Mouse (Mus musculus) neural tube, embryonic 15.5 days (tissue): ENCODE data around the gene Dnmt1. TPM values are rescaled to one million over a fixed set of nuclear protein-coding genes. Genes with fewer than 3 reads are reported as not detected.
A peak's percentile ranks its signal among the peaks of the same experiment; 100 is the strongest.

ENCODE experiments used
- ATAC-seq: fragments of 200-750 bp; cut with Nextera tagmentation; 2 replicates; pipeline ENCODE4 v1.8.0; 2017; ENCODE audit warnings: mild to moderate bottlenecking, moderate TSS enrichment, moderate library complexity; ENCODE audit not compliant: low FRiP score
- H3K27ac ChIP-seq: fragments of 300-500 bp; sonication (generic); replicated peaks from 2 replicates; pipeline ENCODE4 v1.5.1; 2015; ENCODE audit warnings: mild to moderate bottlenecking, inconsistent platforms
- H3K27me3 ChIP-seq: fragments of 300-500 bp; sonication (generic); replicated peaks from 2 replicates; pipeline ENCODE4 v1.6.1; 2015; ENCODE audit warnings: inconsistent platforms
- H3K36me3 ChIP-seq: fragments of 300-500 bp; sonication (generic); 2 replicates; pipeline ENCODE4 v1.6.1; 2015; ENCODE audit warnings: inconsistent platforms
- H3K4me1 ChIP-seq: fragments of 300-500 bp; sonication (generic); 2 replicates; pipeline ENCODE4 v1.6.1; 2015; ENCODE audit warnings: inconsistent platforms
- H3K4me2 ChIP-seq: fragments of 300-500 bp; sonication (generic); 2 replicates; pipeline ENCODE4 v1.6.1; 2015; ENCODE audit warnings: inconsistent platforms, mild to moderate bottlenecking, moderate library complexity
- H3K4me3 ChIP-seq: fragments of 300-500 bp; sonication (generic); replicated peaks from 2 replicates; pipeline ENCODE4 v1.5.1; 2015; ENCODE audit warnings: mild to moderate bottlenecking, inconsistent platforms
- H3K9ac ChIP-seq: fragments of 300-500 bp; sonication (generic); replicated peaks from 2 replicates; pipeline ENCODE4 v1.6.1; 2015; ENCODE audit warnings: mild to moderate bottlenecking, inconsistent platforms
- H3K9me3 ChIP-seq: fragments of 300-500 bp; sonication (generic); replicated peaks from 2 replicates; pipeline ENCODE4 v1.6.1; 2016; ENCODE audit warnings: inconsistent platforms
- WGBS: fragments of 180-500 bp; shearing (Covaris S2); methylation state at CpG from one replicate; pipeline ENCODE4 v1.1.7; 2015; ENCODE audit warnings: mixed read lengths; 5-methylcytosine and 5-hydroxymethylcytosine counted together
- polyA plus RNA-seq: library from polyadenylated mRNA; unstranded; fragments of >200 nt; fragmentation: Nextera tagmentation; extraction: Ambion mirVana; gene quantifications from 2 replicates; pipeline ENCODE4 v1.2.1, GENCODE M21; 2015

Gene Dnmt1
- polyA plus RNA-seq, 1 experiment from 2014 or later = 51.6 TPM

DNA sequence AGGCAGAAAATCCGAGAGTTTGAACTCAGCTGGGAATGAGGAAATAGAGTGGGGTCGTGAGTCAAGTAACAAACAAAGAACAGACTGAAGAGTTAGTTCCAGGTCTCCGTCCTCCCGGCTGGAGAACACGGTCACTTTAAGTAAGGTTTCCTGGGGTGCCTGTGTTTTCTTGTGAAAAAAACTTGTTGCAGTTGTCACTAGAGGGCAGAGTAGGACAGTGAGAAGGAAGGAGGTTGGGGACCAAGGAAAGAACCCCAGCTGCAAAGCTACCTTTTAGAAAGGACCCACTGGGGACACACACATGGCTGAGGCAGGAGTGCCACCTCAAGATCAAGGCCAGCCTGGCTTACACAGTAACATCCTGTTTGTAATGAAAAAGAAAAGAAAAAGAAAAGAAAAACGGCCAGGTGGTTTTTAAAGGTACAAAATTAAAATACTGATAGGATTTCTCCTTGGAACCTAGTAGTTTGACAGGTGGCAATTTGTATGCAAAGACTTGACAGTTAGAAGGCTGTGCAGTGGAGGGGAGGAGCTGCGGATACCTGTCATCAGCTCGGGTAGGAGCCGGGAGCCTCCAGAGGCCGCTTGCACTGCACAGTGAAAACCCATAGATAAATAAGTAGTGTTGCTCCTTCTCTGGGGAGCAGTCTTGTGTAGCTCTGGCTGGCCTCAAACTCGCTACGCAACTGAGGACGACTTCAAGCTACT is 58.1 kb downstream of the Dnmt1 start:
- H3K27me3 ChIP-seq = no peaks in the 10 kb centered on the region
- no peak overlapping the region for H3K9ac ChIP-seq
- no peaks in the 10 kb centered on the region for H3K9me3 ChIP-seq
- 23% methylated on average over 13 of the region's 13 CpGs for WGBS
- peaks cover 22% of the 10 kb centered on the region for H3K36me3 ChIP-seq
- H3K4me2 ChIP-seq = no peak overlapping the region
- no peak for ATAC-seq
- H3K4me3 ChIP-seq = no peak overlapping the region
- H3K27ac ChIP-seq = no peak overlapping the region
- H3K4me1 ChIP-seq = peaks cover 18% of the 10 kb centered on the region

DNA sequence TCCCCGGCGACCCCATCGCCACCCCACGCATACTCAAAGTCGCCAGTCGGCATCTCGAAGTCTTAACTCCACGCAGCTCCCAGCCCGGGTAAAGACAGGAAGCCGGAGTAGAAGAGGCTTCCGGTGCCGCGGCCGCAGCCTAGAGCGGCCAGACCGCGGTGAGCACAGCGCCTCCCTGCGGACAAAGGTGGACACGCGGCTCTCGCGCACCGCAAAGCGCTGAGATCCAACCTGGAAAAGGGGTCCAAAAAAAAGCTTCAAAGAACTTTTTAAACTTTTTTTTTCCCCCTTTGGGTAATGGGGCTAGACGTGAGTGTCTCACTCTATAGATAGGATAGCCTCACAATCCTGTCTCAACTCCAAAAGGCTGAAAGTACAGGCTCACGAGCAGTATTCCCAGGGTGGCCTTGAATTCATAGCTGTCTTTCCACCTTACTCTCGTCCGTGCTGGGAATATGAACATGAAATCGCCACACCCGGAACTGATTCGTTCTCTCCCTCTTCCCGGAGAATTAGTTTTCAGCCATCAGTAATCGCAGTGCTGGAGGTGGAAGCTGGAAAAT is 61.1 kb downstream of the Dnmt1 start, which contains the start of gene Eif3g:
Gene Eif3g (minus strand): TSS at position 113 of the 563 bp plus-strand sequence.
- H3K27me3 ChIP-seq = no peaks in the 10 kb centered on the region
- peak within 1 kb of the TSS; percentile 67 for H3K27ac ChIP-seq
- peaks cover 28% of the 10 kb centered on the region for H3K36me3 ChIP-seq
- peak within 1 kb of the TSS; percentile 98 for H3K4me2 ChIP-seq
- ATAC-seq = peak; percentile 91
- peak within 1 kb of the TSS; percentile 91 for H3K9ac ChIP-seq
- no peaks in the 10 kb centered on the region for H3K9me3 ChIP-seq
- H3K4me1 ChIP-seq = peaks cover 19% of the 10 kb centered on the region
- 6% methylated on average over 34 of the region's 34 CpGs for WGBS
- peak within 1 kb of the TSS; percentile 98 for H3K4me3 ChIP-seq

DNA sequence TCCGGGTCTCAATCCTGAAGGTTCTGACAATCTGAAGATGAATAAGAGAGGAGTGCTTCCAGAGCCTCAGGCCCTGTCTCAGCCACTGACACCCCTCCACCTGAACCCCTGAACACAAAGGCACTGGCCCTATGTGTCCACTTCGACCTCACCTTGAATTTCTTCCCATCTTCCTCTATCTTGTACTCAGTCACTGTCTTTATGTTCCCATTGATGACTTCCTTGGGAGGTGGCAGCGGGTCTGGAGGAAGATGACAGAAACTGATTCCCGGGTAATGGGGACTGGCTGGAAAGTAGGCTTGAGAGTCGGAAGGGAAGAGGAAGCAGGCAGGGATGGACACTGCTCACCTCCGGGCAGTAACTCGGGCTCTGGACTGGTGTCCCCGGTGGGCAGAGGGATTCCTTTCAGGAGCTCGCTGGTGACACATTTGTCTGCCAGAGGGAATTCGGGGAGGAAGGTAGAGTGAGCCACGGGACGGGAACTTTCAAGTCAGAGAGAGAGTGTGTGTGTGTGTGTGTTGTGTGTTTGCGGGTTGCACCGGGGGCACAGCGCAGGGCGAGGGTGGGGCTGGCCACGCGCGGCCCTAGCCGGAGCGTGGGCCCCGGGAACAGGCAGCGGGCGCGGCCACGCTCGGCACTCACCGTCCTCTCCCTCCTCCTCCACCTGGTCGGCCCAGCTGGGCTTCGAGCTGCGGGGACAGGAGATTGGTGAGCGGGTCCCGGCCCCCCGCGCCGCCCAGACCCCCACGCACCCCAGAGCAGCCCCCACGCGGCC is 61.8 kb downstream of the Dnmt1 start:
- peak; percentile 61 for ATAC-seq
- Histone ChIP-seq H3K4me3 (peak overlapping the region; percentile 98), H3K27ac (peak overlapping the region; percentile 67), H3K27me3 (no peaks in the 10 kb centered on the region), H3K9ac (peak overlapping the region; percentile 91), H3K4me2 (peak overlapping the region; percentile 98), H3K9me3 (no peaks in the 10 kb centered on the region), H3K36me3 (peaks cover 35% of the 10 kb centered on the region), H3K4me1 (peaks cover 19% of the 10 kb centered on the region)
- 5% methylated on average over 37 of the region's 39 CpGs for WGBS

DNA sequence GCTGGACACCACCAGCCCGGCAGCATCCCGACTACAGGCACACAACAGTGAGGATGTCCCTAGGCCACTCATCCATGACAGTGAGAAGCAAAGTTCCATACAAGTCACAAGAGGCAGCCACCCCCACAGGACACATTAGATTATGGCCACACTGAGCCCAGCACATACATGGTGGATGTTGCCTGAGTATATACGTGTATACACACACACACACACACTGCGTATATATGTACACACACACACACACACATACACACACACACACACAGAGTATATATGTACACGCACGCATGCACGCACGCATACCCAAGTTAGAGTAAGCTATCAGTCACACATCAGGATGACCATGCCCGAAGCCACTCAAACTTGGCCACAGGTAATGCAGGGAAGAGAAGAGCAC is 64.3 kb downstream of the Dnmt1 start:
- Histone ChIP-seq H3K9me3 (no peaks in the 10 kb centered on the region), H3K4me3 (no peak overlapping the region), H3K36me3 (peaks cover 60% of the 10 kb centered on the region), H3K4me2 (no peak overlapping the region), H3K27ac (no peak overlapping the region), H3K9ac (no peak overlapping the region), H3K4me1 (peaks cover 19% of the 10 kb centered on the region), H3K27me3 (no peaks in the 10 kb centered on the region)
- ATAC-seq = no peak
- WGBS = 95% methylated on average over 9 of the region's 9 CpGs

DNA sequence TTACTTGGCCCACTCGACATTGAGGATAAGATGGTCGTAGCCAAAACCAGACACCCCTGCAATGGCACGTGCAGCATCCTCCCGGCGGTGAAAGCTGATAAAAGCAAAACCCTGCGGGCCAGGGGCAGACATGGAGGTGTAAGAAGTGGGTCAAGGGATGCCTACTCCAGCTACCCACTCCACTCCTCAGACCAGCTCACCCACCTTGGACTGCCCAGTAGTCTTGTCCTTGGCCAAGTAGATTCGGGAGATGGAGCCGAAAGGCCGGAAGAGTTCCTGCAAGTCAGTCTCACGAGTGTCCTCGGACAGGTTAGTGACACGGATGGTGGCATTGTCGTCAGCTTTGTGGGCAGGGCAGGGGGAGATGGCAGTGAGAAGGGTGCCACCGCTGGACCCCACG is 65.1 kb downstream of the Dnmt1 start:
- Histone ChIP-seq H3K9ac (no peak overlapping the region), H3K27me3 (no peaks in the 10 kb centered on the region), H3K4me2 (no peak overlapping the region), H3K27ac (no peak overlapping the region), H3K4me3 (no peak overlapping the region), H3K9me3 (no peaks in the 10 kb centered on the region), H3K4me1 (peaks cover 21% of the 10 kb centered on the region), H3K36me3 (peaks cover 68% of the 10 kb centered on the region)
- no peak for ATAC-seq
- WGBS = 92% methylated on average over 15 of the region's 15 CpGs

DNA sequence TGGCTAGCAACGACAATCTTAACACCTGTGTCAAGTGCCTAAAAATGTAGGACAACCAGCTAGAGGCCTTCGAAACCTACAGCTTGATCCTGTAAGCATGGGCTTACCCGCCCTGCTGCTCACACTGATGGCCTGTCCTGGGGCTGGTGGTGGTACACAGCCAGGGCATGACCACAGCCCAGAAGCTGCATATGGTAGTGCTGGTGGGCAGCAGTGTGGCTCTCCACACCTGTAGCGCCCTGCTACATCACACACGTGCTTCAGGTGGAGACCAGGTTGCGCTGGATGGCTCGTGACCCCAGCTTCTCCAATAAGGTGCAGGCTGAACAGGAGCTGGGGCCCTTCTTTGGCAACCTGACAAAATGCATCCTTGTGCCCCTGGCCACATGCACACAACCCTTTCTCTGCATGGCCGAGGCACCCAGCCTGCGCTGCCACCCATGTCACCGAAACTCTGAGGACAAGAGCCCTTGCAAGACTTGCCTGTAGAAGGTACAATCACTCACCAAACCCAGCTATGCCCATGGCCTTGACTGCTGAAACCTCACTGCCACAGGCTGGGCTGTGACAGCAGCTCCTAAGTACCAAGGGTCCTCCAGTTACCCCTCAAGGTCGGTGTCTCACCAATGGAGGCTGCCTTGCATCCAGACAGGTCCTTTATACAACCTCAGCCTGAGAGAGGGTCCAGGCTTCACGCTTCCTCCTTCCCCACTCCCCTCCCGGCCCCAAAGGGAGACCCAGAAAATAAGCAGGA is 65.9 kb downstream of the Dnmt1 start:
- no peak for ATAC-seq
- WGBS = 89% methylated on average over 13 of the region's 13 CpGs
- Histone ChIP-seq H3K4me3 (no peak overlapping the region), H3K4me2 (no peak overlapping the region), H3K9ac (no peak overlapping the region), H3K36me3 (peaks cover 72% of the 10 kb centered on the region), H3K4me1 (peaks cover 27% of the 10 kb centered on the region), H3K27me3 (no peaks in the 10 kb centered on the region), H3K27ac (no peak overlapping the region), H3K9me3 (no peaks in the 10 kb centered on the region)

DNA sequence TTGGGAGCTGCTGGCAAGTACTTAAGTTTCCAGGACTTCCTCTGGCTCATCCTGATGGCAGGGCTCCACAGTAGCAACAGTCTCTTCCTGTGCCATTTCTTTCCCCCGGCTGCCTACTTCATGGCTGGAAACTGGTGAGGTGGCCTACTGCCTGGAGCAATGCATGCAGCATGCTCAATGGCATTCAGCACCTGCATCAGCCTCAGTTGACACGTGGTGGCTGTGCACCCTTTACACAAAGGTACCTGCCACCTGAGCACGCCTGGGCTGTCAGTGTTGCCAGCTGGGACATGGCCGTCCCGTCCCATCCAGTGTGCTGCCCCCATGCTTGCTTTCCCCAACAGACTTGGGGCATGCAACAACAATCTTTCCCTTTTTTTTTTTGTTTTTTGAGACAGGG is 66.6 kb downstream of the Dnmt1 start:
- Histone ChIP-seq H3K9ac (no peak overlapping the region), H3K4me2 (no peak overlapping the region), H3K9me3 (no peaks in the 10 kb centered on the region), H3K36me3 (peaks cover 72% of the 10 kb centered on the region), H3K27me3 (no peaks in the 10 kb centered on the region), H3K4me3 (no peak overlapping the region), H3K27ac (no peak overlapping the region), H3K4me1 (peaks cover 27% of the 10 kb centered on the region)
- ATAC-seq = no peak
- 75% methylated on average over 5 of the region's 5 CpGs for WGBS

DNA sequence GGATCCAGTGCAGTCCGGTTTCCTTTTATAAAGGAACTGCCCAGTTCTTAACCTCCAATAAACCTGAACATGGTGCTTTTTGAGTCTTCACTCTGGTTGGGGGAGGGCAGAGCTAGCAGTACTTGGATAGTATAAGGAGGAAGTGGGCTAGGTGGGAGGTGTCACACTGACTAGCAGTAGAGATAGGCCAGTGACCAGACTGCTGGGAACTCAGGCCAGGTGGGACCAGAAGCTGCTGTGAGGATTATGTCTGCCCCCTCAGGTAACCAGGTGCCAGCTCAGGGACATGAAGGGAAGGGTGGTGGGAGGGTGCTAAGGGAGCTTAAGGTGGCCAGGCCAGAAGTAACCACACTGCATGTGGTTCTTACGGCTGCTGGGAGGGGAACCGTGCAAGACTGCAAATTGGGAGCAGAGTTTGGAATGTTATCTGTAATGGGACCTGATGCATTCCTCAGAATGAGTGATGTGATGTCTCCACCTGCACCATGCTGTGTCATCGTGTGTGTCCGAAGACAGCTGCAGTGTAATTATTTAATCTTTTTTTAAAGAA is 67.5 kb downstream of the Dnmt1 start:
- H3K9me3 ChIP-seq = no peaks in the 10 kb centered on the region
- no peak overlapping the region for H3K27ac ChIP-seq
- H3K4me3 ChIP-seq = no peak overlapping the region
- no peak for ATAC-seq
- H3K27me3 ChIP-seq = no peaks in the 10 kb centered on the region
- H3K4me2 ChIP-seq = no peak overlapping the region
- H3K9ac ChIP-seq = no peak overlapping the region
- peaks cover 72% of the 10 kb centered on the region for H3K36me3 ChIP-seq
- 78% methylated on average over 5 of the region's 5 CpGs for WGBS
- H3K4me1 ChIP-seq = peaks cover 21% of the 10 kb centered on the region

DNA sequence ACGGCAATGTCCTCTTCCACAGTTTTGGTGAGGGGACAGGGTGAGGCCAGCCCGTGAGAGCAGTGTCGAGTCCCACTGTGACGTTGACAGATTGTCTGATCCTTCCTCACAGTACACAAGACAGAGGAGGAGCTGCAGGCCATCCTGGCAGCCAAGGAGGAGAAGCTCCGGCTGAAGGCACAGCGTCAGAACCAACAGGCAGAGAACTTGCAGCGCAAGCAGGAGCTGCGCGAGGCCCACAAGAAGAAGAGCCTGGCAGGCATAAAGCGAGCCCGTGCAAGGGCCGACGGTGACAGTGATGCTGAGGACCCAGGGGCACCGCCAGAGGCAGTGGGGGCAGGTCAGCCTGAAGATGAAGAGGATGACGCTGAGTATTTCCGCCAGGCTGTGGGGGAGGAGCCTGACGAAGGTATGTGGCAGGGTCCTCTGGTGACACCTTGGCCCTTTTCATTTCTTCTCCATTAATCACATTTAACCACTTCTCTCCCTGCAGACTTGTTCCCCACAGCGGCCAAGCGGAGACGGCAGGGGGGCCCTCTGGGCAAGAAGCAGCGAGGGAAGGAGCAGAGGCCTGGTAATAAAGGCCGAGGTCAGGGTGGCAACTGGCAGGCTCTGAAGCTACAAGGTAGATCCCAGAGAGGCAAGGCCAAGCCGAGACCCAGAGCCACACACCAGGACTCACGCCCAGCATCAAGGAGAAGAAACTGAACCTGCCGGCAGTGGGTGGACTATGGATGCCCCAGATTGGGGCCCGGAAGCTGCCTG is 68.2 kb downstream of the Dnmt1 start:
- Histone ChIP-seq H3K36me3 (peaks cover 72% of the 10 kb centered on the region), H3K4me2 (no peak overlapping the region), H3K9ac (no peak overlapping the region), H3K27ac (no peak overlapping the region), H3K9me3 (no peaks in the 10 kb centered on the region), H3K4me3 (no peak overlapping the region), H3K27me3 (no peaks in the 10 kb centered on the region), H3K4me1 (peaks cover 20% of the 10 kb centered on the region)
- 84% methylated on average over 26 of the region's 26 CpGs for WGBS
- ATAC-seq = no peak

DNA sequence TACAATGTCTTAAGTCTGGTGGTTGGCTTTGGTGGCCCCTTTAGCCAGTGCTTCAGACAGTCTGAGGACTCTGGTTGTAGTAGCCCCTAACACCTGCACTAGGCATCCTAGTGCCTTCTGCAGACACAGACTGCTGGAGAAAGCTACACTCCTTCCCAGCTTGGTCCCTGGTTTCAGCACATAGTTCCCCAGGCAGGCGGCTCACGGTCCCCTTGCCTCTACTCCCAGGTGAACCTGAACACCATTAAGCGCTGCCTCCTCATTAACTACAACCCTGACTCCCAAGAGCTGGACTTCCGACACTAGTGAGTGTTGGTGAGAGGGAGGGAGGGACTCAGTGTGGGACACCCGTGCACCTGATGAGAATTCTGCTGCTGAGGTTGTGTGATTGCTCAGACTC is 69.3 kb downstream of the Dnmt1 start:
- H3K36me3 ChIP-seq = peaks cover 62% of the 10 kb centered on the region
- no peak overlapping the region for H3K27ac ChIP-seq
- no peak overlapping the region for H3K9ac ChIP-seq
- no peaks in the 10 kb centered on the region for H3K9me3 ChIP-seq
- no peak for ATAC-seq
- H3K4me3 ChIP-seq = no peak overlapping the region
- WGBS = 91% methylated on average over 5 of the region's 5 CpGs
- no peak overlapping the region for H3K4me2 ChIP-seq
- no peaks in the 10 kb centered on the region for H3K27me3 ChIP-seq
- peaks cover 20% of the 10 kb centered on the region for H3K4me1 ChIP-seq
